Mouse (Mus musculus) spleen, adult 2 months (tissue): Measurements from ENCODE around the gene Hapln1. TPM values are rescaled to one million over a fixed set of nuclear protein-coding genes. Genes with fewer than 3 reads are reported as not detected.

Source experiments
- DNase-seq, 2 experiments: peaks; one replicate each; pipeline versions ENCODE4 v3.0.0 to v3.0.0-alpha.2; 2012 to 2021; ENCODE audit warnings: low spot score in 2 of 2, low read depth in 1 of 2
- H3K27ac ChIP-seq: fragments of 200-500 bp; 2 replicates; pipeline ENCODE4 v1.5.1; 2012; ENCODE audit warnings: low read length, inconsistent platforms; ENCODE audit not compliant: insufficient read depth
- H3K27me3 ChIP-seq: fragments of 200-500 bp; 2 replicates; pipeline ENCODE4 v1.6.1; 2012; ENCODE audit warnings: mild to moderate bottlenecking, moderate library complexity, low read length, inconsistent platforms; ENCODE audit not compliant: control insufficient read depth, insufficient read depth
- H3K36me3 ChIP-seq: fragments of 200-500 bp; 2 replicates; pipeline ENCODE4 v1.6.1; 2012; ENCODE audit warnings: mild to moderate bottlenecking, low read length, inconsistent platforms; ENCODE audit not compliant: control insufficient read depth, insufficient read depth
- H3K4me1 ChIP-seq: fragments of 200-500 bp; 2 replicates; pipeline ENCODE4 v1.6.1; 2011; ENCODE audit warnings: inconsistent platforms; ENCODE audit not compliant: control insufficient read depth, insufficient read depth, insufficient read length
- H3K4me3 ChIP-seq: fragments of 200-500 bp; 2 replicates; pipeline ENCODE4 v1.5.1; 2011; ENCODE audit warnings: mild to moderate bottlenecking, inconsistent platforms; ENCODE audit not compliant: insufficient read depth, insufficient read length; ENCODE audit errors: extremely low read depth
- CTCF ChIP-seq: fragments of 200-500 bp; IDR thresholded peaks from 2 replicates; pipeline ENCODE4 v1.5.1; 2011; ENCODE audit warnings: mild to moderate bottlenecking, inconsistent platforms; ENCODE audit not compliant: insufficient read depth, insufficient read length, insufficient replicate concordance; ENCODE audit errors: extremely low read depth
- POLR2A ChIP-seq: fragments of 200-500 bp; IDR thresholded peaks from 2 replicates; pipeline ENCODE4 v1.6.1; 2011; ENCODE audit warnings: low read depth, low read length, inconsistent platforms
- WGBS: fragments of 180-500 bp; shearing (Covaris S2); methylation state at CpG from one replicate; pipeline ENCODE4 v1.1.7; 2018; 5-methylcytosine and 5-hydroxymethylcytosine counted together
- polyA plus RNA-seq: library from polyadenylated mRNA; depleted of rRNA; stranded (reverse); fragments of >200 nt; gene quantifications from 2 replicates; pipeline ENCODE4 v1.2.3, GENCODE M21; 2012; rRNA removed

Gene Hapln1
- polyA plus RNA-seq, 1 experiment: not detected

GRCm38 (mm10) chr13:89645589-89645988 is 106.0 kb downstream of the Hapln1 start:
- no peak overlapping the region for H3K27ac ChIP-seq
- WGBS: 90% methylated on average over 2 of the region's 2 CpGs
- DNase-seq: no peak
- H3K36me3 ChIP-seq: no peaks in the 10 kb centered on the region
- no peaks in the 10 kb centered on the region for H3K27me3 ChIP-seq
- no peaks in the 10 kb centered on the region for H3K4me1 ChIP-seq
- TF ChIP-seq CTCF (no peak), POLR2A (no peak)
- H3K4me3 ChIP-seq: no peak overlapping the region

- no peaks in the 10 kb centered on the region for H3K27me3 ChIP-seq
- H3K4me3 ChIP-seq: no peak overlapping the region
- 36% methylated on average over 1 of the region's 1 CpGs for WGBS
- DNase-seq: no peak
- TF ChIP-seq CTCF: no peak
- no peak for TF ChIP-seq POLR2A
- H3K4me1 ChIP-seq: no peaks in the 10 kb centered on the region
- no peaks in the 10 kb centered on the region for H3K36me3 ChIP-seq
- H3K27ac ChIP-seq: no peak overlapping the region
These were observed 113.2 kb downstream of the Hapln1 start for GRCm38 (mm10) chr13:89652773-89653172.

DNA sequence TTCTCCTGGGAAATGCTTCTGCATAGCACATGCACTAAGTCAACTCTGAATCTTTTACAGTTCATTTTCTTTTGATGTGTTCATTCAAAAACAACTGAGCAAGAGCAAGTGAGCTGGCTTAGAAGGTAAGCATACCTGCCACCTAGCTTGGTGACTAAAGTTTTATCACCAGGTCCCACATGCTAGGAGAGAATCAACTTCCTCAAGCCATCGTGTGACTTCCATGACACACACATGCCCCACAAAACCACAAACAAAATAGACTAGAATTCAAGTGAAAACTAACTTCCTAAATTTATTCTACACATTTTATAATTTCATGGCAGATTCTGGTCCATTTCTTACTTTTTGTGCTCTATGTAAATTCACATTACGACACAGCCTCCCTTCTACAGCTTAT is 113.7 kb downstream of the Hapln1 start:
- no peak for DNase-seq
- 44% methylated on average over 2 of the region's 2 CpGs for WGBS
- Histone ChIP-seq H3K36me3 (no peaks in the 10 kb centered on the region), H3K27me3 (no peaks in the 10 kb centered on the region), H3K4me1 (no peaks in the 10 kb centered on the region), H3K27ac (no peak overlapping the region), H3K4me3 (no peak overlapping the region)
- TF ChIP-seq POLR2A: no peak
- TF ChIP-seq CTCF: no peak

DNA sequence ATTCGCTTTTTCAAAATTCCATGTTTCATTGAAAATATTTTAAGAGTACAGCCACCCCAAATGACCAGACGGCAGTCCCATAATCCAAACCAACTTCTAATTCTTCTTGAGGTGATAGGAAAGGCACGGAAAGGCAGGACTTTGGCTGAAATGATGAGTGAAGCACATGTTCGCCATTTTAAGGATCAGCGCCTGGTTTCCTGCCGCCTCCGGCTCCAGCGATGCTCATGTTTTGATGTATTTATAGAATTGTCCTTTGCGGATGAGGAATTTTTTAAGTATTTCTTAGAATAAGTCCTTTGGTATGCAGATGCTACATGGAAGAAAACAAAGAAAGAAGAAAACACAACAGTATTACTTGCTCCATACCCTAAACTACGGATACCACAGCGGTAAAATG is 117.5 kb downstream of the Hapln1 start:
- DNase-seq: no peak
- Histone ChIP-seq H3K27ac (no peak overlapping the region), H3K4me1 (no peaks in the 10 kb centered on the region), H3K27me3 (no peaks in the 10 kb centered on the region), H3K4me3 (no peak overlapping the region), H3K36me3 (no peaks in the 10 kb centered on the region)
- TF ChIP-seq CTCF: no peak
- TF ChIP-seq POLR2A: no peak
- 93% methylated on average over 11 of the region's 11 CpGs for WGBS

Other genes with a start within 250 kb of the Hapln1 start
- gene Vcan, start 202.7 kb downstream of the Hapln1 start, polyA plus RNA-seq: 0.40 and 1.0 TPM in 2 replicates